Mouse (Mus musculus): ENCODE measurements around the gene Ston2. TPM values are rescaled to one million over a fixed set of nuclear protein-coding genes. Genes with fewer than 3 reads are reported as not detected.
"Not testable (repeated sequence)": the region's sequence is repeated elsewhere in the genome, so short reads cannot be mapped to it uniquely, and the experiment has no call there.

Gene Ston2
- polyA plus RNA-seq, 1 experiment from 2014 or later, result 8.4 TPM

DNA sequence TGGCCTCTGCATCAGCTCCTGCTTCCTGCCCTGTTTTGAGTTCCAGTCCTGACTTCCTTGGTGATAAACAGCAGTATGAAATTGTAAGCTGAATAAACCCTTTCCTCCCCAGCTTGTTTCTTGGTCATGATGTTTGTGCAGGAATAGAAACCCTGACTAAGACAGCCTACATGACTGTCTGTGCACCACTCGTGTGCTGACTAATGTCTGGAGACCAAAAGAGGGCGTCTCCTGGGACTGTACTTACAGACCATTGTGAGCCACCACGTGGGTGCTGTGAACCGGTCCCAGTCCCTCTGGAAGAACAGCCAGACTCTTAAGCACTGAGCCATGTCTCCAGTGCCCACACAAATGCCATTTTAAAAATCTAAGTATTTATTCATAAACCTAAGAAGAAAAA lies 202.4 kb downstream of the Ston2 start:
- not testable (repeated sequence) for H3K4me3 ChIP-seq (ENCODE audit: low read depth, low read length); H3K27ac ChIP-seq (ENCODE audit: low read depth, low read length); H3K4me2 ChIP-seq; H3K9ac ChIP-seq (ENCODE audit: low read length); H3K27me3 ChIP-seq (ENCODE audit: control insufficient read depth, insufficient read depth, low read length); H3K9me3 ChIP-seq (ENCODE audit: control insufficient read depth, low read length); ATAC-seq (ENCODE audit: low FRiP score); H3K36me3 ChIP-seq (ENCODE audit: control insufficient read depth, insufficient read depth, low read length); DNase-seq (ENCODE audit: low spot score, missing footprints)
- H3K4me1 ChIP-seq (ENCODE audit: control insufficient read depth, insufficient read depth, low read length), result peaks cover 19% of the 10 kb centered on the region
- 97% methylated on average over 4 of the region's 4 CpGs for WGBS

DNA sequence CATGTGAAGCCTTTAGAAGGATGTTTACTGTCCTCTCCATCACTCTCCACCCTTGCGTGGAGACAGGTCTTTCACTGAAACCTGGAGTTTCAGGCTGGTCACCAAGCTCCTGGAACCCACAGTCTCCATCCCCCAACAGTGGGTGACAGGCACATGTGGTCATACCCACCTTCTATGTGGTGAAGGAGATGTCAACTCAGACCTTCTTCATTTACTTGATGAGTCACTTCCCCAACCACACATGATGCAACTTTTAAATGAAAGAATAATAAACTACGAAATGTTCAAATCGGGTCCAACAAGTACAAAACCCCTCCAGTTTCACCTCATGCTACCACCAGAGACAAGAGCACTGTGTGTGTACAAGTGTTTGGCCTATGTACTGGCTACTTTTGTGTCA lies 203.0 kb downstream of the Ston2 start:
- Histone ChIP-seq H3K9me3 (ENCODE audit: control insufficient read depth, low read length) (no peaks in the 10 kb centered on the region; the same call in 1 of the 2 replicates), H3K9ac (ENCODE audit: low read length) (no peak overlapping the region), H3K4me3 (ENCODE audit: low read depth, low read length) (no peak overlapping the region), H3K4me1 (ENCODE audit: control insufficient read depth, insufficient read depth, low read length) (peaks cover 18% of the 10 kb centered on the region), H3K27ac (ENCODE audit: low read depth, low read length) (no peak overlapping the region), H3K27me3 (ENCODE audit: control insufficient read depth, insufficient read depth, low read length) (peaks cover 2% of the 10 kb centered on the region), H3K4me2 (no peak overlapping the region), H3K36me3 (ENCODE audit: control insufficient read depth, insufficient read depth, low read length) (peaks cover 4% of the 10 kb centered on the region)
- ATAC-seq (ENCODE audit: low FRiP score) (no peak), DNase-seq (ENCODE audit: low spot score, missing footprints) (no peak)
- 94% methylated on average over 3 of the region's 3 CpGs for WGBS

DNA sequence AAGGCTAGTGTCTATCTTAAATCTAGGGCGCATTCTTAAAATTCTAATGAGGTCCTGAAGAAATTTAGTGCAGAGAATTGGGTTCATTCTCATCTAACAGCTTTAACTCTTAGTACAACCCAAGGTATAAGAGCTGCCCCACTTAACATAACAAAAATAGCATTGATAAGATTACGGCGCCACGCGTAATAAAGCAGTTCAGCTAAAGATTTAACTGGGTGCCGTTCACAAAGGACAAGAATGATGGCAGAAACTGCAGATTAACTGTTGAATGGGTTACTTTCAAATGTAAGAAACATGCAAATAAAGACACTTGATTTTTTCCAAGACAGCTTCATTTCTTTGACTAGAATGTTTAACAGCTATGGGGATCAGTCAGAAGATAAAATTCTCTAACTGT lies 204.8 kb downstream of the Ston2 start:
- ATAC-seq (ENCODE audit: low FRiP score) (no peak), DNase-seq (ENCODE audit: low spot score, missing footprints) (no peak)
- peaks cover 2% of the 10 kb centered on the region for H3K27me3 ChIP-seq (ENCODE audit: control insufficient read depth, insufficient read depth, low read length)
- H3K36me3 ChIP-seq (ENCODE audit: control insufficient read depth, insufficient read depth, low read length), result peaks cover 5% of the 10 kb centered on the region
- 41% methylated on average over 6 of the region's 6 CpGs for whole genome bisulfite sequencing
- no peak overlapping the region for H3K4me2 ChIP-seq
- H3K4me1 ChIP-seq (ENCODE audit: control insufficient read depth, insufficient read depth, low read length), result peaks cover 18% of the 10 kb centered on the region
- no peak overlapping the region for H3K4me3 ChIP-seq (ENCODE audit: low read depth, low read length)
- H3K9ac ChIP-seq (ENCODE audit: low read length), result no peak overlapping the region
- H3K9me3 ChIP-seq (ENCODE audit: control insufficient read depth, low read length), result no peaks in the 10 kb centered on the region; the same call in 1 of the 2 replicates
- H3K27ac ChIP-seq (ENCODE audit: low read depth, low read length), result no peak overlapping the region

Small RNA genes lying within 50 kb of the gene (microRNA-seq; reads per million reads assigned to microRNA genes)
- not detected for gene Gm22015

Other genes with a start within 250 kb of the Ston2 start
- 58.2 and 61.1 TPM in 2 replicates for gene Gtf2a1, start 197.9 kb downstream of the Ston2 start, polyA plus RNA-seq (2014; fragmentation: Nextera tagmentation; extraction: Ambion mirVana)
- 73.9 and 82.8 TPM in 2 replicates for gene Sel1l, start 60.8 kb upstream of the Ston2 start, polyA plus RNA-seq (2014; fragmentation: Nextera tagmentation; extraction: Ambion mirVana)